Mouse (Mus musculus) heart, embryonic 10.5 days (tissue): ENCODE measurements around the gene Elovl2. TPM values are rescaled to one million over a fixed set of nuclear protein-coding genes. Genes with fewer than 3 reads are reported as not detected.
"Not testable (repeated sequence)": the region's sequence is repeated elsewhere in the genome, so short reads cannot be mapped to it uniquely, and the experiment has no call there.

Experiments
- DNase-seq: peaks from one replicate; pipeline ENCODE4 v3.0.0-alpha.2; 2017; ENCODE audit warnings: low spot score
- H3K27ac ChIP-seq: fragments of 300-500 bp; sonication (generic); 2 replicates; pipeline ENCODE4 v1.5.1; 2016; ENCODE audit warnings: mild to moderate bottlenecking
- H3K27me3 ChIP-seq: fragments of 300-500 bp; sonication (generic); 2 replicates; pipeline ENCODE4 v1.6.1; 2016; ENCODE audit warnings: mild to moderate bottlenecking; ENCODE audit not compliant: poor library complexity, insufficient read depth, severe bottlenecking
- H3K36me3 ChIP-seq: fragments of 300-500 bp; sonication (generic); 2 replicates; pipeline ENCODE4 v1.6.1; 2016; ENCODE audit warnings: mild to moderate bottlenecking, moderate library complexity
- H3K4me1 ChIP-seq: fragments of 300-500 bp; sonication (generic); 2 replicates; pipeline ENCODE4 v1.6.1; 2016; ENCODE audit warnings: mild to moderate bottlenecking
- H3K4me3 ChIP-seq: fragments of 300-500 bp; sonication (generic); 2 replicates; pipeline ENCODE4 v1.5.1; 2016; ENCODE audit warnings: mild to moderate bottlenecking, moderate library complexity
- H3K9me3 ChIP-seq: fragments of 300-500 bp; sonication (generic); 2 replicates; pipeline ENCODE4 v1.6.1; 2016; ENCODE audit warnings: mild to moderate bottlenecking, moderate library complexity
- WGBS: fragments of 180-500 bp; shearing (Covaris S2); methylation state at CpG from one replicate; pipeline ENCODE4 v1.1.7; 2016; 5-methylcytosine and 5-hydroxymethylcytosine counted together
- polyA plus RNA-seq: library from polyadenylated mRNA; unstranded; fragments of >200 nt; fragmentation: Nextera tagmentation; extraction: Ambion mirVana; gene quantifications from 2 replicates; pipeline ENCODE4 v1.2.1, GENCODE M21; 2016

Gene Elovl2
- 4.1 and 15.5 TPM in 2 replicates for polyA plus RNA-seq

- H3K4me3 ChIP-seq: peak within 1 kb of the TSS; percentile 74
- H3K9me3 ChIP-seq: 0 out of 2 replicates have a peak, but pooled peaks cover 5% of the 10 kb centered on the region
- H3K36me3 ChIP-seq: 0 out of 2 replicates have a peak, but pooled peaks cover 2% of the 10 kb centered on the region
- H3K27ac ChIP-seq: peak within 1 kb of the TSS; percentile 86
- under 1% methylated on average over 65 of the region's 77 CpGs for WGBS
- peaks cover 8% of the 10 kb centered on the region; the same call in 1 of the 2 replicates for H3K4me1 ChIP-seq
- H3K27me3 ChIP-seq: no peaks in the 10 kb centered on the region
- peak; percentile 86 for DNase-seq
Observed at GRCm38 (mm10) chr13:41220304-41220834, at the start of gene Elovl2. Gene Elovl2, minus strand, starts transcription at chr13:41220405.

- H3K27ac ChIP-seq: 0 out of 2 replicates have a peak overlapping the region, but pooled peaks have one; percentile 23
- DNase-seq: no peak
- peaks cover 10% of the 10 kb centered on the region for H3K4me1 ChIP-seq
- no peak overlapping the region for H3K4me3 ChIP-seq
- no peaks in the 10 kb centered on the region for H3K9me3 ChIP-seq
- 32% methylated on average over 7 of the region's 7 CpGs for WGBS
- H3K36me3 ChIP-seq: no peaks in the 10 kb centered on the region
- no peaks in the 10 kb centered on the region for H3K27me3 ChIP-seq
Observed at GRCm38 (mm10) chr13:41267827-41268408, 47.7 kb upstream of the Elovl2 start.

- 79% methylated on average over 5 of the region's 5 CpGs for WGBS
- DNase-seq: no peak
- peaks cover 10% of the 10 kb centered on the region for H3K4me1 ChIP-seq
- H3K36me3 ChIP-seq: no peaks in the 10 kb centered on the region
- H3K9me3 ChIP-seq: no peaks in the 10 kb centered on the region
- no peak overlapping the region for H3K4me3 ChIP-seq
- no peaks in the 10 kb centered on the region for H3K27me3 ChIP-seq
- H3K27ac ChIP-seq: no peak overlapping the region
Observed at GRCm38 (mm10) chr13:41263304-41264006, 43.2 kb upstream of the Elovl2 start.

- H3K4me3 ChIP-seq, DNase-seq, H3K27ac ChIP-seq, H3K4me1 ChIP-seq, H3K27me3 ChIP-seq, H3K36me3 ChIP-seq, H3K9me3 ChIP-seq: not testable (repeated sequence)
- WGBS: 91% methylated on average over 8 of the region's 8 CpGs
Observed at GRCm38 (mm10) chr13:41261617-41262016, 41.4 kb upstream of the Elovl2 start.

- WGBS: 70% methylated on average over 4 of the region's 4 CpGs
- H3K9me3 ChIP-seq: no peaks in the 10 kb centered on the region
- no peaks in the 10 kb centered on the region for H3K36me3 ChIP-seq
- H3K4me3 ChIP-seq: no peak overlapping the region
- DNase-seq: no peak
- 0 out of 2 replicates have a peak, but pooled peaks cover 6% of the 10 kb centered on the region for H3K4me1 ChIP-seq
- no peaks in the 10 kb centered on the region for H3K27me3 ChIP-seq
- H3K27ac ChIP-seq: no peak overlapping the region
Observed at GRCm38 (mm10) chr13:41257851-41258250, 37.6 kb upstream of the Elovl2 start.

GRCm38 (mm10) chr13:41256962-41257361 is 36.8 kb upstream of the Elovl2 start:
- Histone ChIP-seq H3K27me3 (no peaks in the 10 kb centered on the region), H3K4me1 (peaks cover 10% of the 10 kb centered on the region), H3K4me3 (no peak overlapping the region), H3K9me3 (no peaks in the 10 kb centered on the region), H3K27ac (no peak overlapping the region), H3K36me3 (no peaks in the 10 kb centered on the region)
- 75% methylated on average over 3 of the region's 3 CpGs for WGBS
- no peak for DNase-seq

- Histone ChIP-seq H3K36me3 (no peaks in the 10 kb centered on the region), H3K9me3 (no peaks in the 10 kb centered on the region), H3K27ac (no peak overlapping the region), H3K4me3 (no peak overlapping the region), H3K27me3 (no peaks in the 10 kb centered on the region), H3K4me1 (peaks cover 17% of the 10 kb centered on the region)
- 91% methylated on average over 5 of the region's 5 CpGs for WGBS
- no peak for DNase-seq
Observed at GRCm38 (mm10) chr13:41256126-41256525, 35.9 kb upstream of the Elovl2 start.

GRCm38 (mm10) chr13:41252736-41253135 is 32.5 kb upstream of the Elovl2 start:
- Histone ChIP-seq H3K27me3 (no peaks in the 10 kb centered on the region), H3K4me3 (no peak overlapping the region), H3K9me3 (no peaks in the 10 kb centered on the region), H3K4me1 (peaks cover 23% of the 10 kb centered on the region), H3K36me3 (no peaks in the 10 kb centered on the region), H3K27ac (no peak overlapping the region)
- WGBS: 92% methylated on average over 7 of the region's 7 CpGs
- DNase-seq: no peak

GRCm38 (mm10) chr13:41252141-41252540 is 31.9 kb upstream of the Elovl2 start:
- DNase-seq: no peak
- 77% methylated on average over 6 of the region's 6 CpGs for WGBS
- Histone ChIP-seq H3K4me1 (peaks cover 19% of the 10 kb centered on the region), H3K27ac (no peak overlapping the region), H3K4me3 (no peak overlapping the region), H3K9me3 (no peaks in the 10 kb centered on the region), H3K27me3 (no peaks in the 10 kb centered on the region), H3K36me3 (no peaks in the 10 kb centered on the region)

GRCm38 (mm10) chr13:41251667-41252066 is 31.5 kb upstream of the Elovl2 start:
- WGBS: 66% methylated on average over 5 of the region's 5 CpGs

GRCm38 (mm10) chr13:41251232-41251631 is 31.0 kb upstream of the Elovl2 start:
- H3K27me3 ChIP-seq, H3K9me3 ChIP-seq, DNase-seq, H3K27ac ChIP-seq, H3K36me3 ChIP-seq: not testable (repeated sequence)
- peaks cover 19% of the 10 kb centered on the region for H3K4me1 ChIP-seq
- 93% methylated on average over 5 of the region's 5 CpGs for WGBS
- peak overlapping the region; percentile 87; the same call in 1 of the 2 replicates for H3K4me3 ChIP-seq

More at GRCm38 (mm10) chr13:41251667-41252066, 31.5 kb upstream of the Elovl2 start:
- Histone ChIP-seq H3K4me3 (no peak overlapping the region), H3K9me3 (no peaks in the 10 kb centered on the region), H3K27ac (no peak overlapping the region), H3K4me1 (peaks cover 19% of the 10 kb centered on the region), H3K27me3 (no peaks in the 10 kb centered on the region), H3K36me3 (no peaks in the 10 kb centered on the region)
- no peak for DNase-seq

- peaks cover 19% of the 10 kb centered on the region for H3K4me1 ChIP-seq
- peak overlapping the region; percentile 96 for H3K27ac ChIP-seq
- under 1% methylated on average over 27 of the region's 27 CpGs for WGBS
- DNase-seq: no peak
- no peaks in the 10 kb centered on the region for H3K9me3 ChIP-seq
- H3K36me3 ChIP-seq: no peaks in the 10 kb centered on the region
- H3K4me3 ChIP-seq: peak overlapping the region; percentile 87
- no peaks in the 10 kb centered on the region for H3K27me3 ChIP-seq
Observed at GRCm38 (mm10) chr13:41250318-41250981, 30.2 kb upstream of the Elovl2 start.
